Mouse (Mus musculus) heart, adult 11 months (tissue): ENCODE measurements at regions not wholly inside any gene's neighbourhood (a gene's known extent, or its start where the extent isn't known, plus 50 kb on each side); places are given as distances from the start of the nearest gene placed in this dataset.

ENCODE experiments used
- DNase-seq: peaks from one replicate; pipeline ENCODE4 v3.0.0; 2022

GRCm38 (mm10) chr3:41504867-41505266, 50.7 kb upstream of the Jade1 start:
- DNase-seq, result no peak

GRCm38 (mm10) chr3:41502161-41502560, 53.4 kb upstream of the Jade1 start:
- DNase-seq, result peak; percentile 66

GRCm38 (mm10) chr3:41501639-41502038, 53.9 kb upstream of the Jade1 start:
- peak; percentile 86 for DNase-seq

GRCm38 (mm10) chr3:41501124-41501523, 54.4 kb upstream of the Jade1 start:
- peak; percentile 94 for DNase-seq

- peak; percentile 90 for DNase-seq
These were observed 55.9 kb upstream of the Jade1 start for GRCm38 (mm10) chr3:41499680-41500079.

GRCm38 (mm10) chr3:41498791-41499190, 56.7 kb upstream of the Jade1 start:
- peak; percentile 97 for DNase-seq

- DNase-seq, result peak; percentile 74
These were observed 57.8 kb upstream of the Jade1 start for GRCm38 (mm10) chr3:41497771-41498170.

GRCm38 (mm10) chr3:41496931-41497710, 58.4 kb upstream of the Jade1 start:
- DNase-seq, result peak; percentile 78

GRCm38 (mm10) chr3:41495893-41496292, 59.6 kb upstream of the Jade1 start:
- DNase-seq, result peak; percentile 28

- peak; percentile 35 for DNase-seq
These were observed 60.4 kb upstream of the Jade1 start for GRCm38 (mm10) chr3:41495097-41495496.

- no peak for DNase-seq
These were observed 62.1 kb upstream of the Jade1 start for GRCm38 (mm10) chr3:41493472-41493871.

GRCm38 (mm10) chr3:41492727-41493392, 62.7 kb upstream of the Jade1 start:
- no peak for DNase-seq

GRCm38 (mm10) chr3:41492031-41492726, 63.4 kb upstream of the Jade1 start:
- no peak for DNase-seq

- DNase-seq, result no peak
These were observed 64.3 kb upstream of the Jade1 start for GRCm38 (mm10) chr3:41491185-41491584.

- no peak for DNase-seq
These were observed 65.5 kb upstream of the Jade1 start for GRCm38 (mm10) chr3:41489998-41490397.

GRCm38 (mm10) chr3:41489571-41489970, 66.0 kb upstream of the Jade1 start:
- no peak for DNase-seq

GRCm38 (mm10) chr3:41488229-41488774, 67.2 kb upstream of the Jade1 start:
- no peak for DNase-seq

GRCm38 (mm10) chr3:41484920-41485319, 70.6 kb upstream of the Jade1 start:
- DNase-seq, result peak; percentile 70

GRCm38 (mm10) chr3:41483582-41483981, 71.9 kb upstream of the Jade1 start:
- peak; percentile 61 for DNase-seq

- DNase-seq, result peak; percentile 3
These were observed 72.5 kb upstream of the Jade1 start for GRCm38 (mm10) chr3:41482881-41483494.

GRCm38 (mm10) chr3:41480186-41480585, 75.3 kb upstream of the Jade1 start:
- DNase-seq, result peak; percentile 93

- DNase-seq, result peak; percentile 55
These were observed 76.6 kb upstream of the Jade1 start for GRCm38 (mm10) chr3:41478971-41479370.

- DNase-seq, result no peak
These were observed 79.0 kb upstream of the Jade1 start for GRCm38 (mm10) chr3:41476516-41476915.
